Mouse (Mus musculus) spleen, postnatal 4 days (tissue): ENCODE measurements around the gene Plekhm2.

ENCODE experiments used
- DNase-seq, 2 experiments: peaks; one replicate each; pipeline ENCODE4 v3.0.0; 2022; ENCODE audit warnings: low spot score in 2 of 2

Gene Plekhm2

DNA sequence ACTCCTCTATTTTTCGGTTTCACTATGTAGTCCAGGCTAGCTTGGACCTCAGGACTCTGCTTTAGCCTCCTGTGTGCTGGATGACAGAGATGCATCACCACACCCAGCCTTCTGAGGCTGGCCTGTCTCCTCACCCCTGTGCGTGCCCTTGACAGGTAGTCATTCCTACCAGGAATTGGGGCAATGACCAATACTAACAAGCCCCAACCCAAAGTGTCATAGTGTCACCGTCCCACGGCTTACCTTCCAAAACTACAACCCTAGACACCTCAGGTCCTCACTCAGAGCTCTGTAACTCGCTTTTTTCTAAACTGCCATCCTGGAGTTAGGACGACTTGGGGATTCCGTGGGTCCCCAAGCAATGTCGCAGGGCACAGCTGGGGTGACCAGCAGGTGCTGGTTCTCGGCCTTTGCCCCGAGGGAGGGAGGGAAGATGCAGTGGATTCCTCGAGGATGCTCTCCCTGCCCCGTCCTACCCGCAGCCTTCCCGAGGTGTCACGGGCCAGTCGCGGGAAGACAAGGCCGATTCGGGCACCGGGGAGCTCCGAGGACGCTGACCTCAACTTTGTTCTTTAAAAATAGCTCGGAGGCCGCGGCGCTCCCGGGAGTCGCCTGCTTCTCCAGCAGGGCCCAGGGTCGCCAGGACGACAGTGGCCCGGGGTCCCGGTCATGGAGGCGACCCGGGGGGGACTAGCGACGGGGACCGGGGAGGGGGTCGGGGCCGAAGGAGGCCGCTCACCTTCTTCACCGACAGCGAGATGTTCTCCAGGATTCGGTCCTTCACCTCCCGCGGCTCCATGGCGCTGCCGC is 1.4 kb downstream of the Plekhm2 start:
- peak in 1 of 2 experiments; percentile 77 for DNase-seq

GRCm38 (mm10) chr4:141660884-141661283 is 3.8 kb downstream of the Plekhm2 start:
- no peak for DNase-seq

GRCm38 (mm10) chr4:141659739-141660138 is 5.0 kb downstream of the Plekhm2 start:
- DNase-seq: no peak

DNA sequence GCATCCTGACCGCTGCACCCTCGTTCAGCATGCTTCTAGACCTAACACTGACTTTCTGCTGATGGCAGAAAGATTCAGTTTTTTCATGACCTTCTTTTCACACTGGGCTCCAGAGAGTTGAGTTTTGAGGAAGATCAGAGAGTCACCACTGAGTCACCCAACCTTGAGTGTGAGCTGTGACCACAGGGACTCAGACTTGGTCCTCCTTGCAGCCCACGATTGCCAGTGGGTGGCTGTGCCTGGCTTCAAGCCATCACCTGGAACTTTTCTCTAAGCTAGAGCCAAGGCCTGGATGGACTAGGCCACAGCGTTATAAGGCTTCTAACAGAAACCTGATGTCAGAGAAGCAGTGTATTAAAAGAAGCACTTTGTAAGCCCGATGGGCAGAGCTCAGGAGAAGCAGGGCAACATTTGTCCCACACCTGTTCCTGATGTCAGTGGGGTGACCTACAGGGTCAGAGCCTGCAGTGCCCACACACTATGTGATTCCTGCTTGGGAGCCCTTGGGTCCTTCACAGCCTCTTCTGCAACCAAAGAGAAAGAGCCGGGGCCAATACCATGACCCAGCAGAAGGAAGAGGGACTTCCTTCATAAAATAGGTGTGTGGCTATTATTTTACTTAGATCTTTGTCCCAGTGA is 5.7 kb downstream of the Plekhm2 start:
- no peak for DNase-seq

GRCm38 (mm10) chr4:141656932-141657331 is 7.8 kb downstream of the Plekhm2 start:
- DNase-seq: no peak

DNA sequence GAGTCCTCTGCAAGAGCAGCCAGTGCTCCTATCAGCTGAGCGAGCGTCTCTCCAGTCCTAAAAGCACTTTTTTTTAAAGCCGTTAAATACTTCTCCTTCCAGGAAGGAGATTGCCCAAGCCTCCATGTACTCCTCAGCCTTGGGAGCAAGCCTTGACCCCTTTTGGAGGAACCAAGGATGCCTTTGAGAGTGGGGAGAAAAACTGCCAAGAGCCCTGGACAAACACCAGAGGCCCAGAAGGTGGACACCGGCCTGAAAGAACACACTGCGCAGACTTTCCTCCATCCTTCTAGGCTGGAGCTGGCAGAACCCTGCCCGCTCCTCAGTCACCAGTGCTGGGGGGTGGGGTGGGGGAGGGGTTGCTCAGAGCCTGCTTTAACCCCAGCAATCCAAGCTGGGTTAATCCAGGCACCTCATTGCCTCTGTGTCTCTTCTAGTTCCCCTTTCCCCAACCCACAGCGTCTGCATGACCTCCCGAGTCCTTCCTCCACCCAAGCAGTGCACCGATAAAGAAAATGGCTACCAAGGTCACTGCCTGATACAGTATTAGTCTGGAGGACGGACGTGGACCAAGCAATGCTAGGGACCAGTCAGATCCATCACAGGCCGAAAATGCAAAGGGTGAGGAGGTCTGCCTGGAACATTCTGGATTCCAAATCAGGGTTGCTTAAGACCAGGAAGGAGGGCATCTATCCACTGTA is 8.6 kb downstream of the Plekhm2 start:
- DNase-seq: no peak

GRCm38 (mm10) chr4:141654509-141654908 is 10.2 kb downstream of the Plekhm2 start:
- DNase-seq: no peak

DNA sequence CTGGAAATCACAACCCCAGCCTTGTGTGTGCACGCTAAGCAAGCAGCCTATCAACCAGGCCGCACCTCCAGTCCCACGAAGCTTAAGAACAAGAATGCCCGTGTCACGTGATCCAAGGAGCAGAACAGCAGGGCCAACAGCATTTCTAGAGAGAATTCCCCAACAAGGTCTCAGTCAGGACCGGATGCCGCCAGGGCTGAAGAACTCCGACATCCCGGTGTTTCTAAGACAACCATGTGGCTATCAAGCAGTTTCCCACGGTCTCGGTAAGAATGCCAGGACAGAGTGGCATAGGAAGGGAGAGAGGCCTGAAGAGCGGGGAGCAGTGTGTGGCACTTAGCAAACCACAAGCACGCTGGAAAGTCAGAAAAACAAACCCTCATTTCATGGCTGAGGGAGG is 10.9 kb downstream of the Plekhm2 start:
- no peak for DNase-seq

GRCm38 (mm10) chr4:141653044-141653443 is 11.7 kb downstream of the Plekhm2 start:
- no peak for DNase-seq

DNA sequence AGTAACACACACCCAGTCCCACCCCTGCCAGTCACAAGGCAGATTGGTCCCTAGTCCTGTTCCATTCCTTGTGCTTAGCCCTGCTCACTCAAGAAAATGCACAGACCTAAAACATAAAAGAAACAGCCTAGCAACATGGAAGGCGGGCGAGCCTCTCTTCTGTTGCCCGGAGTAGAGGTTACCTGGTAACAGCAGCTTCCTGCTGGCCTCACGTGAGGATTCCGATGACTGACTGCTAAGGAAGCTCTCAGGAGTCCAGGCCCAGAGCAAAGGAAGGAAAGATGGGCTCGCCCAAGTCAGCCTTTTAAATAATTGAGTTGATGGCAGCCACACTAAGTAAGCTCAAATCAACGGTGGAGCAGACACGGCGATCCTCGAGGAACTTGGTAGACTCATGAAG is 12.8 kb downstream of the Plekhm2 start:
- DNase-seq: no peak

GRCm38 (mm10) chr4:141651286-141651685 is 13.4 kb downstream of the Plekhm2 start:
- no peak for DNase-seq

DNA sequence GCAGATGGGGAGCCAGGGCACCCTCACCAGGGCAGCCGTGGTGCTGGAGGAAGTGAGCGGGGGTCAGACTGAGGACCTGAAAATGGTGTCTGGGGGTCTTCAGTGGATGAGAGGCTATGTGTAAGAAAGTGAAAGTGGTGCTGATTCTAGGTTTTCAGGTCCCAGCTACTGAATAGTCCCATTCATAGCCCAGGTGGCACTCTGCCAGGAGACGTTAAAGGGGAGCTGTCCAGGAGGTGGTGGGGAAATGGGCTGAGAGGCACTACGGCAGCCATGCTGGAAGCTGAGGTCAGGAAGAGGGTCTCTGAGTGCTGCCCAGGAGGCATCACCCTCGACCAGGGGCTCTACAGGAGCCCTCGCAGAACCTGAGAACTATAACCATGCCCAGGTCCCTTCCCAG is 15.5 kb downstream of the Plekhm2 start:
- DNase-seq: no peak

DNA sequence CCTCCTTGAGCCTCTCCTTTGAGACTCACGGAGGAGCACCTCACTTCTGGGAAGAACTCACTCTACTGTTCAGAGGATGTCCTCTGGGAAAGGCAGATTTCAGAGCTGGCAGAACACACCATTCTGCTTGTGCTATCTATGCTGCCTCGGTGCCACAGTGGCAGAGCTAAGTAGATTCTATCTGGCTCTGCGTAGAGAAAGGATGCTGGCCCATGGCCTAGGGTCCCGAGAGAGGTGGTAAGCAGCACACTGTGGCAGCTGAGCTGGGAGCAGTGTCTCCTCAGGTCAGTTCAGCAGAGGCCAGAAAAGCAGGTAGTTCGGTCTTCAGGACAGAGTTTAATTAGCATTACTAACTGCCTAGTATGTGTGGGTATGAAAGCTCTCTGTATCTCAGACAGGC is 16.4 kb downstream of the Plekhm2 start:
- DNase-seq: no peak

- no peak for DNase-seq
These were observed 17.5 kb downstream of the Plekhm2 start for GRCm38 (mm10) chr4:141647187-141647586.

DNA sequence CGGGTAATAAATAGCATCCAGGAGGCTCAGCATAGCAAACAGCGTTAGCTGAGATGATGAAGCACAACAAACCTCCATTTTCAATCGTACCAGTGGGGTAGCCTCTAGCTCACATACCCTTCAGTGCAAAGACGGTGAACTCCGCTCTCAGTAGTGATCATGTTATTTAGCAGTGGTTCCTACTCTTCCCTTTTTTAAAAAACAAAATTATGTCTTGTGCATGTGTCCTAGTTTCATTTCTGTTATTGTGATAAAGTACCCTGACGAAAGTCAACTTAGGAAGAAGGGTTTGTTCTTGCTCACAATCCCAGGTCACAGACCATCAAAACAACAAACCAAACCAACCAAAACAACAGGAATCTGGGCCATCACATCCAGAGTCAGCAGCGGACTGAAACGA is 18.7 kb downstream of the Plekhm2 start:
- DNase-seq: no peak

GRCm38 (mm10) chr4:141643118-141643855 is 21.4 kb downstream of the Plekhm2 start:
- no peak for DNase-seq

DNA sequence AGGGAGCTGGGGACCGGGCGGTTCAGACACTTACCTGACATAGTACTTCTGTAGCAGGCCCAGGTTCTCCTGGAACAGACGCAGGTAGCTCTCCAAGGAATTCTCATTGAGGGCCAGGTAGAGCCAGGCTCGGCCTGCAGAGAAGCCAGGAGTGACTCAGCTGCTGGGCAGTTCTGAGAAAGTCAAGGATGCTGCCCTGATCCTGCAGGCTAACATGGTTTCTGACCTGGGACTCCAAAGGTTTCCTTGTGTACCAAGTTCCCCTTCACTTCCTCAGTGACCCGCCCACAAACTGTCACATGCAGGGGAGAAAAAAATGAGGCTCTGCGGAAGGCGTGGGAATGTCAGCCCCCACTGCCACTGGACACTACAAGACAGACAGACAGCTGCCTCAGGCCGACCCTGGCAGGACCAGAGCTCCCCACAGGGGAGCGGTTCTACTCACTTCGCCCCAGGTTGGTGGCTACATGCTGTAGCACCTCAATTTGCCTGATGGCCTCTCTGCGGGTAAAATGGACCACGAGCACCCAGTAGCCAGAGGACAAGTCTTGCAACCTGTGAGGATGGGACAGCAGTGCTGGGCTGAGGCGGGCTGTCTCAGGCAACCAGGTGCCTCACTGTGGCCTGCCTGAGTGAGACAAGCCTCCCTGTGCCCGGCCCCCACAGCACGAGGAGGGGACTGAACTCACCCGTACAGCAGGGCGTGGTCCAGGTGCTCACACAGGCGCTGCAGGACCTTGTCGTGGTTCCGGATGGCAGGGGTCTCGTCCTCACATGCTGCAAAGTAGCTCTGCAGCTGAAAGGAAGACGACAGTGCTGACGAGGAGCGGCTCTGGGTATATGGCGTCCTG is 22.5 kb downstream of the Plekhm2 start:
- no peak for DNase-seq

GRCm38 (mm10) chr4:141641353-141641771 is 23.3 kb downstream of the Plekhm2 start:
- DNase-seq: no peak

GRCm38 (mm10) chr4:141639474-141639873 is 25.2 kb downstream of the Plekhm2 start:
- no peak for DNase-seq

DNA sequence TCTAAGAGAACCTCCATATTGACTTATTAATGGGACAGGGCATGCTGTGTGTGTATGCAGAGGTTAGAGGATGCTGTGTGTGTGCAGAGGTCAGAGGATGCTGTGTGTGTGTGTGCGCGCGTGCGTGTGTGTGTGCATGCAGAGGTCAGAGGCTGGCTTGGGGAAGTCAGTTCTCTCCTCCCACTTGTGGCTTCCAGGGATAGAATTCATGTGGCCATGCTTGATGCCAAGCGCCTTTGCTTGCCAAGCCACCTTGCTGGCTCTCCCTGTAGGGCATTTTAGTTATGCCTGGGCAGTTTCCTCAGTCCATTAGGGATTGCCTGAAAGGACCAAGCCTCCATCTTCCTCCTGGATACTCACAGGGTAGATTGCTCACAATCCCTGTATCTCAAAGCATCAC is 28.0 kb downstream of the Plekhm2 start:
- DNase-seq: no peak

- DNase-seq: no peak
These were observed 28.7 kb downstream of the Plekhm2 start for GRCm38 (mm10) chr4:141635991-141636390.
